Mouse (Mus musculus) bone marrow, adult 2 months (tissue): Measurements from ENCODE around the gene Macf1.

Experiments
- CTCF ChIP-seq: fragments of 200-500 bp; IDR thresholded peaks from 2 replicates; pipeline ENCODE4 v1.5.1; 2011; ENCODE audit warnings: low read length, control low read depth; ENCODE audit not compliant: control insufficient read depth, insufficient read depth
- POLR2A ChIP-seq: fragments of 200-500 bp; IDR thresholded peaks from 2 replicates; pipeline ENCODE4 v1.6.1; 2011; ENCODE audit warnings: low read depth, mild to moderate bottlenecking, control low read depth, low read length, borderline replicate concordance; ENCODE audit not compliant: control insufficient read depth

- TF ChIP-seq POLR2A (no peak), CTCF (no peak)
Measured at GRCm38 (mm10) chr4:123402244-123402643, 281.9 kb downstream of the Macf1 start.
